Mouse (Mus musculus) hindbrain, embryonic 11.5 days (tissue): ENCODE measurements around the gene Rgs19. TPM values are rescaled to one million over a fixed set of nuclear protein-coding genes. Genes with fewer than 3 reads are reported as not detected.

Experiments used
- ATAC-seq: fragments of 200-750 bp; cut with Nextera tagmentation; 2 replicates; pipeline ENCODE4 v1.8.0; 2017; ENCODE audit warnings: mild to moderate bottlenecking, moderate TSS enrichment, moderate library complexity; ENCODE audit not compliant: low FRiP score
- DNase-seq: peaks from one replicate; pipeline ENCODE4 v3.0.0-alpha.2; 2015; ENCODE audit warnings: low spot score
- H3K27ac ChIP-seq: fragments of 300-500 bp; sonication (generic); 2 replicates; pipeline ENCODE4 v1.5.1; 2014; ENCODE audit warnings: mild to moderate bottlenecking, low read depth, low read length
- H3K27me3 ChIP-seq: fragments of 300-500 bp; sonication (generic); 2 replicates; pipeline ENCODE4 v1.6.1; 2014; ENCODE audit warnings: mild to moderate bottlenecking, low read length, moderate library complexity, mixed read lengths; ENCODE audit not compliant: control insufficient read depth, insufficient read depth
- H3K36me3 ChIP-seq: fragments of 300-500 bp; sonication (generic); 2 replicates; pipeline ENCODE4 v1.6.1; 2014; ENCODE audit warnings: mild to moderate bottlenecking, low read length, moderate library complexity, mixed read lengths; ENCODE audit not compliant: control insufficient read depth, insufficient read depth
- H3K4me1 ChIP-seq: fragments of 300-500 bp; sonication (generic); replicated peaks from 2 replicates; pipeline ENCODE4 v1.6.1; 2014; ENCODE audit warnings: low read length, mixed read lengths; ENCODE audit not compliant: control insufficient read depth, insufficient read depth
- H3K4me2 ChIP-seq: fragments of 300-500 bp; sonication (generic); replicated peaks from 2 replicates; pipeline ENCODE4 v1.6.1; 2014; ENCODE audit warnings: mild to moderate bottlenecking, low read depth, low read length
- H3K4me3 ChIP-seq: fragments of 300-500 bp; sonication (generic); 2 replicates; pipeline ENCODE4 v1.5.1; 2014; ENCODE audit warnings: low read depth, low read length
- H3K9ac ChIP-seq: fragments of 300-500 bp; sonication (generic); 2 replicates; pipeline ENCODE4 v1.6.1; 2014; ENCODE audit warnings: low read depth, low read length
- H3K9me3 ChIP-seq: fragments of 300-500 bp; sonication (generic); 2 replicates; pipeline ENCODE4 v1.6.1; 2016; ENCODE audit warnings: low read length; ENCODE audit not compliant: control insufficient read depth
- WGBS: fragments of 180-500 bp; shearing (Covaris S2); extraction: QIAGEN DNeasy Blood & Tissue Kit; methylation state at CpG from one replicate; pipeline ENCODE4 v1.1.7; 2014; 5-methylcytosine and 5-hydroxymethylcytosine counted together
- polyA plus RNA-seq: library from polyadenylated mRNA; unstranded; fragments of >200 nt; fragmentation: Nextera tagmentation; extraction: Ambion mirVana; gene quantifications from 2 replicates; pipeline ENCODE4 v1.2.1, GENCODE M21; 2014

Rgs19 gene
- polyA plus RNA-seq, 1 experiment from 2014 or later, result 63.7 TPM

- Histone ChIP-seq H3K4me1 (peaks cover 4% of the 10 kb centered on the region), H3K4me2 (peak within 1 kb of the TSS; percentile 42), H3K27ac (peak within 1 kb of the TSS; percentile 69), H3K27me3 (no peaks in the 10 kb centered on the region), H3K9me3 (no peaks in the 10 kb centered on the region), H3K36me3 (no peaks in the 10 kb centered on the region), H3K9ac (peak within 1 kb of the TSS; percentile 54), H3K4me3 (peak within 1 kb of the TSS; percentile 38)
- DNase-seq (peak; percentile 69), ATAC-seq (peak; percentile 69)
- WGBS, result under 1% methylated on average over 7 of the region's 7 CpGs
Measured at GRCm38 (mm10) chr2:181714903-181715326, 21.1 kb upstream of the Rgs19 start, which contains the start of gene Oprl1. Gene Oprl1 (plus strand): TSS chr2:181715016.

- Histone ChIP-seq H3K4me3 (no peak overlapping the region), H3K9ac (no peak overlapping the region), H3K9me3 (no peaks in the 10 kb centered on the region), H3K27me3 (no peaks in the 10 kb centered on the region), H3K36me3 (no peaks in the 10 kb centered on the region), H3K27ac (peak overlapping the region; percentile 69), H3K4me2 (no peak overlapping the region), H3K4me1 (peaks cover 4% of the 10 kb centered on the region)
- WGBS, result 70% methylated on average over 1 of the region's 1 CpGs
- DNase-seq (peak; percentile 50), ATAC-seq (peak; percentile 70)
Measured at GRCm38 (mm10) chr2:181713749-181714148, 20.0 kb upstream of the Rgs19 start.

DNA sequence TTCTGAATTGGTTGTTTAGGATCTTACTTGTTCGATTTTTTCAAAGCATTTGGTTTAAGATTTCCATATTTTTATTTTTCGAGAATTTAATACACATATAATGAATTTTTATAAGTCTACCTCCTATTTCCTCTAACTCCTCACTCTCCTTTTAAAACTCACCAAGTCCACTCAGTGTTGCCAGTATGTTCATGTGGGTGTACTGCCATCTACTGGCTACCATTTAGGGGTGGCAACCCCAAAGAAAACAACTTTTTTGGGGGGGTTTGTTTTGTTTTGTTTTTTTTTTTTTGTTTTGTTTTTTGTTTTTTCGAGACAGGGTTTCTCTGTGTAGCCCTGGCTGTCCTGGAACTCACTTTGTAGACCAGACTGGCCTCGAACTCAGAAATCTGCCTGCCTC, 12.9 kb upstream of the Rgs19 start:
- H3K4me3 ChIP-seq, result no peak overlapping the region
- no peaks in the 10 kb centered on the region for H3K36me3 ChIP-seq
- 39% methylated on average over 4 of the region's 4 CpGs for WGBS
- no peak overlapping the region for H3K4me2 ChIP-seq
- H3K9ac ChIP-seq, result no peak overlapping the region
- DNase-seq (peak; percentile 20), ATAC-seq (no peak)
- H3K27ac ChIP-seq, result no peak overlapping the region
- H3K9me3 ChIP-seq, result no peaks in the 10 kb centered on the region
- H3K4me1 ChIP-seq, result no peaks in the 10 kb centered on the region
- H3K27me3 ChIP-seq, result no peaks in the 10 kb centered on the region

- Histone ChIP-seq H3K36me3 (no peaks in the 10 kb centered on the region), H3K4me1 (no peaks in the 10 kb centered on the region), H3K27ac (no peak within 1 kb of the TSS), H3K9me3 (no peaks in the 10 kb centered on the region), H3K4me3 (no peak within 1 kb of the TSS), H3K9ac (no peak within 1 kb of the TSS), H3K4me2 (no peak within 1 kb of the TSS), H3K27me3 (no peaks in the 10 kb centered on the region)
- 50% methylated on average over 5 of the region's 5 CpGs for WGBS
- ATAC-seq (no peak), DNase-seq (no peak)
Measured at GRCm38 (mm10) chr2:181698241-181698640, 4.5 kb upstream of the Rgs19 start, which contains the start of gene Lkaaear1. Gene Lkaaear1 (minus strand): TSS chr2:181698442.

DNA sequence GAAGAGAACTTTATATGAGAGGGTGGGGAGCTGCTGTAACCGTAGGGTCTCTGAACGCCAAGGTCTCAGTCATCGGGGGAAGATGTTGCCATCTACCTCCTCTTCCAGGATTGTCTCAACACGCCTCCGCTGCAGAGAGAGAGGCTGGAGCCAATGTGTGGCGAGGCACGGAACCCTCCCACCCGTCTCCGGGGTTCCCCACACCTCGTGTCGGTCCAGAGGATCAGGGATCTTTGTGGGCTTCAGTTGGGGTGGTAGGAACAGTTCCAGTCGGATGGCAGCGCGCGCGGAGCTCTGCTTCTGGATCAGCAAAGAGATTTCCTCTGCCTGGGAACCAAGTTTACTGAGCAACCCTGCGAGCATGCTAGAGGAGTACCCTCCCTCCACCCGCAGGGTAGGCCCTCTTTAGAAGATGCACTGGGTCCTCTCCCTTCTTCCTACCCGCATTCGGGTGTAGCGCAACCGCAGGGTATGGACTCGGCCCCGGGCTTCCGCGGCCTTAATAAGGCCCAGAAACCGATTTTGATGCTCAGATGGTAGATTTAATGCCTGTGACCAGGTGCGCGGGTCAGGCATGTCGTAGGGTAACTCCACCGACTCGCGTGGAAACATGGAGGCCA, 3.1 kb upstream of the Rgs19 start:
- ATAC-seq (no peak), DNase-seq (no peak)
- Histone ChIP-seq H3K4me2 (no peak overlapping the region), H3K36me3 (no peaks in the 10 kb centered on the region), H3K4me1 (no peaks in the 10 kb centered on the region), H3K9ac (no peak overlapping the region), H3K9me3 (no peaks in the 10 kb centered on the region), H3K27ac (no peak overlapping the region), H3K4me3 (no peak overlapping the region), H3K27me3 (no peaks in the 10 kb centered on the region)
- 73% methylated on average over 33 of the region's 33 CpGs for WGBS

DNA sequence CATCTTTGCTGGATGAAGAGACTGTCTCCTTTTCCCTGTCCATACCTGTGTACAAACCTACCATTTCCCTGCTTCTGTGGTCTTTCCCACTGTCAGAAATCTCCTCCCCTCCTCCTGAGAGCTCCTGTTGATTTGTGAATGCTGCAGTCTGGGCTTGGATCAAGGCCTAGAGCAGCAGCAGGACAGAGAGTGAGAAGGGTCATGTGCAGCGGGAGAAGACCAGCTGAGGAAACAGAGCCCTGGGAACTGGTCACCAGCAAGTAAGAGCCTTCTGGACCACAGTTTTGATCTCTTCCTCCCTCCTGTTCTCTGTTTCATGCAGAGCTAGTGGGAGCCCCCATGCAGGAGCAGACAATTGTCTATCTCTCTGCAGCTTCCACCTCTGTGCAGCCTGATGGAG, 2.0 kb upstream of the Rgs19 start:
- DNase-seq (no peak), ATAC-seq (no peak)
- Histone ChIP-seq H3K9ac (no peak overlapping the region), H3K36me3 (no peaks in the 10 kb centered on the region), H3K4me3 (no peak overlapping the region), H3K4me2 (no peak overlapping the region), H3K9me3 (no peaks in the 10 kb centered on the region), H3K4me1 (no peaks in the 10 kb centered on the region), H3K27ac (no peak overlapping the region), H3K27me3 (no peaks in the 10 kb centered on the region)
- 79% methylated on average over 1 of the region's 1 CpGs for WGBS

GRCm38 (mm10) chr2:181694581-181694980, 804 bp upstream of the Rgs19 start:
- Histone ChIP-seq H3K27me3 (no peaks in the 10 kb centered on the region), H3K9ac (no peak overlapping the region), H3K4me1 (no peaks in the 10 kb centered on the region), H3K27ac (no peak overlapping the region), H3K4me3 (no peak overlapping the region), H3K4me2 (peak overlapping the region; percentile 90; the same call in 1 of the 2 replicates), H3K36me3 (no peaks in the 10 kb centered on the region), H3K9me3 (no peaks in the 10 kb centered on the region)
- WGBS, result 91% methylated on average over 3 of the region's 3 CpGs
- DNase-seq (no peak), ATAC-seq (no peak)

DNA sequence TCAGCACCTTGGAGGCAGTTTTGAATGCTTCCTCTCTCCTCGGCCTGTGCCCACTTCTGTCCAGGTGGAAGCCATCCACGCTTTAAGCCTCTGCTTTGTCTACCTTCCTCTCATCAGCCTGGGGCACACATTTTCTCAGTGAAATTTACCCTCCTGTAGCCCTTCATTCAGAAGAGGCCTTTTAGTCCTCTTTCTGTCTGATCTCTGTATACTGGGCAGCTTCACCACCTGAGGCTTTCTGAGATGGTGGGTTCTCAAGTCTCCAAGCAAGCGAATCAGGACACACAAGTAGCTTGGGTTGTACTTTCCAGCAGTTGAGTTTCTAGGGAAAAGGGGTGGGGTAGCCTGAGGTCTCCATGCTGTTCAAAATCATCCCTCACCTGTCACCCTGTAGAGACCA, 1.5 kb downstream of the Rgs19 start:
- Histone ChIP-seq H3K4me1 (no peaks in the 10 kb centered on the region), H3K9me3 (no peaks in the 10 kb centered on the region), H3K4me2 (no peak overlapping the region), H3K27ac (no peak overlapping the region), H3K36me3 (peaks cover 3% of the 10 kb centered on the region; the same call in 1 of the 2 replicates), H3K27me3 (no peaks in the 10 kb centered on the region), H3K4me3 (no peak overlapping the region), H3K9ac (no peak overlapping the region)
- WGBS, result 92% methylated on average over 3 of the region's 3 CpGs
- no peak for DNase-seq
- ATAC-seq, result no peak

- 97% methylated on average over 4 of the region's 4 CpGs for WGBS
- peaks cover 3% of the 10 kb centered on the region; the same call in 1 of the 2 replicates for H3K36me3 ChIP-seq
- no peaks in the 10 kb centered on the region for H3K4me1 ChIP-seq
- no peaks in the 10 kb centered on the region for H3K9me3 ChIP-seq
- no peak for DNase-seq
- H3K4me3 ChIP-seq, result no peak overlapping the region
- H3K27ac ChIP-seq, result no peak overlapping the region
- no peaks in the 10 kb centered on the region for H3K27me3 ChIP-seq
- H3K9ac ChIP-seq, result no peak overlapping the region
- H3K4me2 ChIP-seq, result no peak overlapping the region
- ATAC-seq, result no peak
Measured at GRCm38 (mm10) chr2:181691571-181691970, 2.2 kb downstream of the Rgs19 start.
